Mouse (Mus musculus) brain, embryonic 14.5 days (tissue): Measurements from ENCODE around the gene Akap10.

Experiments
- CTCF ChIP-seq: fragments of 200-500 bp; IDR thresholded peaks from 2 replicates; pipeline ENCODE4 v1.5.1; 2012; ENCODE audit warnings: inconsistent platforms, mild to moderate bottlenecking, moderate library complexity, borderline replicate concordance; ENCODE audit not compliant: insufficient read depth, insufficient read length; ENCODE audit errors: extremely low read depth
- POLR2A ChIP-seq: fragments of 200-500 bp; IDR thresholded peaks from 2 replicates; pipeline ENCODE4 v1.6.1; 2012; ENCODE audit warnings: mild to moderate bottlenecking, inconsistent platforms, borderline replicate concordance; ENCODE audit not compliant: poor library complexity, insufficient read depth, insufficient read length, severe bottlenecking; ENCODE audit errors: extremely low read depth

GRCm38 (mm10) chr11:61956572-61957295 lies 26.7 kb upstream of the Akap10 start, which contains the start of gene Specc1:
- TF ChIP-seq CTCF = peak; percentile 94
- no peak for TF ChIP-seq POLR2A
